Mouse (Mus musculus) CH12.LX (cell line): ENCODE measurements around the gene Ntng1.

Experiments
- CHD2 ChIP-seq: IDR thresholded peaks from 2 replicates; pipeline ENCODE4 v1.6.1; 2011; ENCODE audit warnings: low read length, improper control_type of control experiment
- CTCF ChIP-seq, 2 experiments: IDR thresholded peaks in 1 of 2; conservative IDR thresholded peaks in 1 of 2; 2 replicates each; pipeline ENCODE4 v1.5.1; 2011 to 2012; ENCODE audit warnings: low read depth in 2 of 2, low read length in 2 of 2, improper control_type of control experiment in 1 of 2, inconsistent platforms in 1 of 2, mild to moderate bottlenecking in 1 of 2, moderate library complexity in 1 of 2
- EP300 ChIP-seq: IDR thresholded peaks from 2 replicates; pipeline ENCODE4 v1.6.1; 2011; ENCODE audit warnings: low read length, improper control_type of control experiment
- GABPA ChIP-seq: IDR thresholded peaks from 2 replicates; pipeline ENCODE4 v1.6.1; 2012; ENCODE audit warnings: low read depth, low read length, improper control_type of control experiment, inconsistent platforms; ENCODE audit not compliant: insufficient replicate concordance
- HCFC1 ChIP-seq: IDR thresholded peaks from 2 replicates; pipeline ENCODE4 v1.6.1; 2012; ENCODE audit warnings: low read depth, mild to moderate bottlenecking, inconsistent platforms, low read length, improper control_type of control experiment
- KAT2A ChIP-seq: IDR thresholded peaks from 2 replicates; pipeline ENCODE4 v1.6.1; 2012; ENCODE audit warnings: low read length, improper control_type of control experiment, inconsistent platforms; ENCODE audit not compliant: insufficient replicate concordance
- MYC ChIP-seq: IDR thresholded peaks from 2 replicates; pipeline ENCODE4 v1.6.1; 2011; ENCODE audit warnings: low read depth, mild to moderate bottlenecking, improper control_type of control experiment, low read length
- POLR2A ChIP-seq: IDR thresholded peaks from 2 replicates; pipeline ENCODE4 v1.6.1; 2011; ENCODE audit warnings: low read depth, mild to moderate bottlenecking, improper control_type of control experiment, low read length
- RCOR1 ChIP-seq: conservative IDR thresholded peaks from 2 replicates; pipeline ENCODE4 v1.6.1; 2012; ENCODE audit warnings: low read depth, mild to moderate bottlenecking, inconsistent platforms, low read length, improper control_type of control experiment
- ZNF384 ChIP-seq: IDR thresholded peaks from 2 replicates; pipeline ENCODE4 v1.6.1; 2012; ENCODE audit warnings: low read depth, low read length, improper control_type of control experiment, inconsistent platforms

DNA sequence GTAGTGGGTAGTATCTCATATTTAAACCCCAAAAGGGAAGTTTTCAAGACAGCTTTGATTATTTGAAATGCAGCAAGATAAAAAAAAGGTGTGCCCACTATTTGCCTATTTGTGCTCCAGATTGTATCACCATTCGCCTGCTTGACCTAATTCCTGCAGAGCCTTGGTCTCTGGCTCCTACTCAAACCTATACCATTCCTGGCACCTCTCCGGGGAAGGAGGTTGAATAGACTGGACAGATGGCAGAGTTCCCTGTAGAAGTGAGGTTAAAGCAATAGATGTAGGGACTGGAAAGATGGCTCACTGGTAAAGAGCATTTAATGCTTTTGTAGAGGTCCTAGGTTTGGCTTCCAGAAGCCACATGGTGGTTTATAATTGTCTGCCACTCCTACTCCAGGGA, 378.2 kb downstream of the Ntng1 start:
- TF ChIP-seq MYC: no peak
- no peak for TF ChIP-seq CTCF (conservative IDR thresholded peaks at IDR 0.05 in 1 of 2, IDR thresholded peaks at IDR 0.05 in 1 of 2; ENCODE audit: low read depth in 2 of 2, low read length in 2 of 2)
- TF ChIP-seq HCFC1: no peak
- no peak for TF ChIP-seq KAT2A
- TF ChIP-seq ZNF384: no peak
- TF ChIP-seq POLR2A: no peak
- TF ChIP-seq EP300: no peak
- TF ChIP-seq RCOR1: no peak
- TF ChIP-seq CHD2: no peak
- no peak for TF ChIP-seq GABPA
